Mouse (Mus musculus): ENCODE data around the gene Kcnj15.

- TF ChIP-seq ZNF384 (IDR thresholded peaks at IDR 0.05; ENCODE audit: low read depth, low read length): no peak
- no peak for TF ChIP-seq MAFK (IDR thresholded peaks at IDR 0.05; ENCODE audit: insufficient read depth, low read depth, low read length)
- TF ChIP-seq CHD2 (IDR thresholded peaks at IDR 0.05; ENCODE audit: low read depth, low read length): no peak
Measured at GRCm38 (mm10) chr16:95222026-95222718, 35.2 kb upstream of the Kcnj15 start.
